Mouse (Mus musculus): ENCODE measurements around the gene Olfr1396. TPM values are rescaled to one million over a fixed set of nuclear protein-coding genes. Genes with fewer than 3 reads are reported as not detected.
"Not testable (repeated sequence)": the region's sequence is repeated elsewhere in the genome, so short reads cannot be mapped to it uniquely, and the experiment has no call there.

Olfr1396 gene
- polyA plus RNA-seq, 1 experiment from 2014 or later: not detected

DNA sequence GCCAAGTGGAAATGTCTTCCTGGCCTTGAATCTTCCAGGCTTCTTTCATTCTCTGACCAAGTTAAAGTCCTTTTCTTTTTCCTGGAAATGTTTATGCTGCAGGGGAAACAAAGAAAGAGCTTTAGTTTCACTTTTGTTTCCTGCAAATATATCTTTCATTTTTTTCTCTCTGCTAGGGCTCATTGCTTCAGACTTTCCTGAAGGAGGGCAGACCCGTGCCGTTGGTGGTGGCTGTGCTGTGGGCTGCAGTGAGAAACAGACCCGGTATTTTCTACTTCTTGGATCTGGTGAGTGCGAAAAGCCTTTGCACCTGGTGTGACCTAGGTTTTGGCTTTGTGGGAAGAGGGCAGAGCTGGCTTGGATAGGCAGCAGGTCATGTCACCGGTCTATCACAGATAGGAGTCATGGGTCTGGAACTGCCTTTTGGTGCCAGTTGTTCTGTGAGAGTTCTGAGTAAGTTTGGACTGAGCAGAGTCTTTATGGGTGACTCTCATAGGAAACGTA lies 27.8 kb downstream of the Olfr1396 start:
- Histone ChIP-seq H3K27ac (no peak overlapping the region), H3K4me3 (no peak overlapping the region), H3K4me1 (peaks cover 5% of the 10 kb centered on the region), H3K27me3 (ENCODE audit: low read depth, poor library complexity, severe bottlenecking) (no peaks in the 10 kb centered on the region), H3K9me3 (replicated peaks) (no peaks in the 10 kb centered on the region), H3K36me3 (no peaks in the 10 kb centered on the region)
- 85% methylated on average over 6 of the region's 6 CpGs for WGBS
- DNase-seq (ENCODE audit: low spot score): no peak

DNA sequence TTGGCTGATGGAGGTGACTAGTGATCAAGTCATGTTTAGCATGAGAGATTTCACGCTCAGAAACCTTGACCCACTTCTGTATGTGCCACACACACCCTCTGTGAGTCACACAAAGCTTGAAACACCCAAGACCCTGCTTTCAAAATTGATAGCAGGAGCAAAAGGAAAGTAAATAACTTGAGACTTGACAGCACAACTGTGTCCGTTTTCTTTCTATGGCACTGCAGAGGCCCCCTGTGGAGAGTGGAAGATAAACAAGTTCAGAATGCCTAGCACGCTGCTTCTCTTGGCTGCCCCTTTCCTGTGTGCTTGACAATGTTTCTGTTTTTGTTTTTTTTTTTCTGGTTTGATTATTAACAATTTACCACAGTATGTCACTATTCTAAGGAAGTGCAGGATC lies 29.8 kb downstream of the Olfr1396 start:
- 64% methylated on average over 3 of the region's 3 CpGs for WGBS

DNA sequence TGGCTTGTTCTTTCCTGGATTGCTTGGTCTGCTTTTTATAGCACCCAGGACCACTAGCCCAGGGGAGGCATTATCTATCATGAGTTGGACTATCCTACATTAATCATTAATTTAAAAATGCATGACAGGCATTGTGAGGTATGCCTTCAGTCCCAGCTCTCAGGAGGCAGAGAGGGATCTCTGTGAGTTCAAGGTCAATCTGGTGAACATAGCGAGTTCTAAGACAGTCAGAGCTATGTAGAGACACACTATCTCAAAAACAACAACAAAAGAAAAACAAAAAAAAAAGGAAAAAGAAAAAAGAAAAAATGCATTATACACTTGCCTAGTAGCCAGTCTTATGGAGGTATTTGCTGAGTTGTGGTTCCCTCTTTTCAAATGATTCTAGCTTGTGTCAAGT lies 30.3 kb downstream of the Olfr1396 start:
- 90% methylated on average over 1 of the region's 1 CpGs for WGBS
- H3K36me3 ChIP-seq: no peaks in the 10 kb centered on the region
- H3K9me3 ChIP-seq (replicated peaks): no peaks in the 10 kb centered on the region
- no peaks in the 10 kb centered on the region for H3K27me3 ChIP-seq (ENCODE audit: low read depth, poor library complexity, severe bottlenecking)
- H3K27ac ChIP-seq: no peak overlapping the region
- H3K4me3 ChIP-seq: no peak overlapping the region
- no peak for DNase-seq (ENCODE audit: low spot score)
- H3K4me1 ChIP-seq: peaks cover 5% of the 10 kb centered on the region

More for the DNA sequence above, 29.8 kb downstream of the Olfr1396 start:
- H3K4me3 ChIP-seq: no peak overlapping the region
- H3K36me3 ChIP-seq: no peaks in the 10 kb centered on the region
- no peak for DNase-seq (ENCODE audit: low spot score)
- no peaks in the 10 kb centered on the region for H3K27me3 ChIP-seq (ENCODE audit: low read depth, poor library complexity, severe bottlenecking)
- no peak overlapping the region for H3K27ac ChIP-seq
- no peaks in the 10 kb centered on the region for H3K9me3 ChIP-seq (replicated peaks)
- H3K4me1 ChIP-seq: peaks cover 5% of the 10 kb centered on the region

DNA sequence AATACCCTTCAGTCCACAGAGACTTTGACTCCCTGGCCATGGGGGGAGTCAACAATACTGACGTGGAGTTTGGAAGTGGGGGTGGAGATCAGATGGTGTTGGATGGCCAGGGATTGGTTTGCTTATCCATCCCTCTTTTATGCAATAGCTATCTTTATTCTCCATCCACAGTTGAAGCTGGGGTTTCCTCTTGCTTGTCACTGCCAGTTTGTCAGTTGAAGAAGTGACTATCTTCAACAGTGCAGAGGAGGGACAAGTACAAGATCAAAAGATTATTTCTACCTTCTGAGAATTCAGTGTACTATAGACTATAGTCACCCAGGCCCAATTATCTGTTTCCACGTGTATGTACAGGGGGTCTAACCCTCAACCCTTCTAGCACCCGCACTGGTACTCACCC lies 30.9 kb downstream of the Olfr1396 start:
- no peaks in the 10 kb centered on the region for H3K27me3 ChIP-seq (ENCODE audit: low read depth, poor library complexity, severe bottlenecking)
- H3K4me1 ChIP-seq: peaks cover 5% of the 10 kb centered on the region
- H3K36me3 ChIP-seq: no peaks in the 10 kb centered on the region
- no peak for DNase-seq (ENCODE audit: low spot score)
- H3K27ac ChIP-seq: no peak overlapping the region
- no peak overlapping the region for H3K4me3 ChIP-seq
- WGBS: 81% methylated on average over 3 of the region's 3 CpGs
- no peaks in the 10 kb centered on the region for H3K9me3 ChIP-seq (replicated peaks)

DNA sequence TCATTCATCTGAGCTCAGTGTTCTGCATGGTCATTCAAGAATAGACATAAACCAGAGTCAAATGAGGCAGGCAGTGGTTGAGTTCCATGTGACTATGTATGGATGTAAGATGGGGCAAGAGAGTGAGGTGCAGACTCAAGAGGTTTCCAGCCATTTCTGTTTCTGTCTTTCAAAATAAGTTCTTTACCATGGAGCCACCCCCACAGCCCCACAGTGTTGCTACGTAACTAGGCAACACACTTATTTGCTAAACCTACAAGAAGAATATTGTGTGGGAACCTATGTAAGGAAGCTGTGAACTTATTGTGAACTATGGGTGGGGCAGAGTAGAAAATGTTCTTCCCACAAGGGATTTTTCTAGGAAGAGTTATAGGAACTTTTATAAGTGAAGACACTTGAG lies 31.5 kb downstream of the Olfr1396 start:
- no peak for DNase-seq (ENCODE audit: low spot score)
- 93% methylated on average over 1 of the region's 1 CpGs for WGBS
- Histone ChIP-seq H3K27ac (no peak overlapping the region), H3K9me3 (replicated peaks) (no peaks in the 10 kb centered on the region), H3K4me1 (peaks cover 3% of the 10 kb centered on the region), H3K27me3 (ENCODE audit: low read depth, poor library complexity, severe bottlenecking) (no peaks in the 10 kb centered on the region), H3K4me3 (no peak overlapping the region), H3K36me3 (no peaks in the 10 kb centered on the region)

DNA sequence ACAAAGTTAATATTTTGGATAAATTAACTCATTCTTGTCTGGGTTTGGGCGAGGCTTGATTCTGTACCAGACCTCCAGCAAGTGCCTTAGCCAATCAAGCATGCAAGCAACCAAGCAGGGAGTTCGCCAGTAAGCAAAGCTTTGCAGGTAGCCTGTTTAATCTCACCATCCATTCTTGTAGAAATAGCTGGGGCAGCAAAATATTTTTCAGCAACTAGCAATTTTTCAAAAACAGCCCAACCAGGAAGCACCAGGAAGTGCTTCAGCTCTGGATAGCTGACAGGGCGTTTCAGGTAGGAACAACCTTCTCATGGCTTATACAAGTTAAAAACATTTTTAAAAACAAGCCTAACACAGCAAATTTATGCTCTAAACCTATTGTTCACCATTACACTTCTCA lies 32.8 kb downstream of the Olfr1396 start:
- Histone ChIP-seq H3K4me3 (no peak overlapping the region), H3K9me3 (replicated peaks) (no peaks in the 10 kb centered on the region), H3K36me3 (no peaks in the 10 kb centered on the region), H3K27ac (no peak overlapping the region), H3K4me1 (no peaks in the 10 kb centered on the region), H3K27me3 (ENCODE audit: low read depth, poor library complexity, severe bottlenecking) (no peaks in the 10 kb centered on the region)
- 80% methylated on average over 3 of the region's 3 CpGs for WGBS
- no peak for DNase-seq (ENCODE audit: low spot score)

DNA sequence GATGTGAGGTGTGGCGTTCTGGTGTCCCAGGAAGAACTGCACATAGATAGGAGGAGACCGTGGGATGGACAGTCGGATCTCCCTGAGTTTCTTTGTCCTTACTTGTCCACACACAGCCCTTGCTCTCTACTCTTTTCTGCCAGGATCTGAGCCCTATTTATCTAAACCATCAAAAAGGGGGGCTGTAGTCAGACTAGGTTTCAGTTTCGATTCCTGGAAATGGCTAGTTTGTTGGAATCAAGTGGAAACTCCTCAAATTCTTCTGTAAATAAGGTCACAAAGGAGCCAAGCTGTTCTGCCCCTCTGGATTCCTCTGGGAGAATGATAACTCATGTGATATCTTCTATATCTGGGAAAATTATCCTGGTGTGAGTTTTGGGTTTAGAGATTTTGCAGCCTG lies 33.3 kb downstream of the Olfr1396 start:
- no peaks in the 10 kb centered on the region for H3K9me3 ChIP-seq (replicated peaks)
- no peak overlapping the region for H3K27ac ChIP-seq
- WGBS: 75% methylated on average over 4 of the region's 4 CpGs
- no peak for DNase-seq (ENCODE audit: low spot score)
- no peaks in the 10 kb centered on the region for H3K36me3 ChIP-seq
- H3K27me3 ChIP-seq (ENCODE audit: low read depth, poor library complexity, severe bottlenecking): no peaks in the 10 kb centered on the region
- no peak overlapping the region for H3K4me3 ChIP-seq
- no peaks in the 10 kb centered on the region for H3K4me1 ChIP-seq

DNA sequence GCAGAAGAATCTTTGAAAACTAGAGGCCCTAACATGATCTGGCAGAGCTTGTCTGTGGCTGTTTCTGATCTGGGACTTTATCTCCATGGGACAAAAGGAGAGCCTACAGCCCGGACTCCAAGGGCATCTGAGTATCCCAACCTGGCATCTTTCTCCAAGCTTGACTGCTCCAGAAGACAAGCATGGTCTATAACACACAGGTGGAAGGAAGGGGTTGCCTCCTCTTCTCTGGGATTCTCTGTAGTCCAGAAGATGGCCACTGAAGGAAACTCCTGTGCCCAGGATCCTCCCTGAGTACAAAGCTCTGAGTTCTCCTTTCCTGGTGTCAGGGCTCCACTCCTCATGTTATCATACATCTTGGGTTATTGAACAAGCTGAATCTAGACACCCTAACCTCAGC lies 34.0 kb downstream of the Olfr1396 start:
- 72% methylated on average over 1 of the region's 1 CpGs for WGBS

DNA sequence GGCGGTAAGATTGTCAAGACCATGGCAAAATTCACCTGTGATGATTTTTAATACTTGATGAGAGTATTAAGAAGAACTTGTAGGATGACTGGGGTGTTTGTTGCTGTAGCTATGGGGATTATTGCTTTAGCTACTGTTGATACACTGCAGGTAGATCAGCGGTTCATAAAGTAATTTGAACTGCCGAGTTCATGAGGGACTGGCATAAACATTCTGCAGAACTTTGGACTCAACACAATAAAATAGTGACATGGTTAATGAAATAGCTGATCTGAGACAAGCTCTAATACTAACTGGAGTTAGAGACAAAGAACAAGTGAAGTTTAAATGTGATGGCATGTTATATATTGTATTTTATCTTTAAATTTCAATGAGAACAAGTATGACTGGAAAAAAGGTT lies 36.0 kb downstream of the Olfr1396 start:
- Histone ChIP-seq H3K9me3 (replicated peaks) (no peaks in the 10 kb centered on the region), H3K4me1 (no peaks in the 10 kb centered on the region), H3K4me3 (no peak overlapping the region), H3K27me3 (ENCODE audit: low read depth, poor library complexity, severe bottlenecking) (no peaks in the 10 kb centered on the region), H3K27ac (no peak overlapping the region), H3K36me3 (no peaks in the 10 kb centered on the region)
- 89% methylated on average over 3 of the region's 3 CpGs for WGBS
- DNase-seq (ENCODE audit: low spot score): no peak

More for the DNA sequence above, 34.0 kb downstream of the Olfr1396 start:
- H3K36me3 ChIP-seq: no peaks in the 10 kb centered on the region
- no peak overlapping the region for H3K27ac ChIP-seq
- no peaks in the 10 kb centered on the region for H3K9me3 ChIP-seq (replicated peaks)
- no peak for DNase-seq (ENCODE audit: low spot score)
- no peaks in the 10 kb centered on the region for H3K27me3 ChIP-seq (ENCODE audit: low read depth, poor library complexity, severe bottlenecking)
- no peaks in the 10 kb centered on the region for H3K4me1 ChIP-seq
- no peak overlapping the region for H3K4me3 ChIP-seq

DNA sequence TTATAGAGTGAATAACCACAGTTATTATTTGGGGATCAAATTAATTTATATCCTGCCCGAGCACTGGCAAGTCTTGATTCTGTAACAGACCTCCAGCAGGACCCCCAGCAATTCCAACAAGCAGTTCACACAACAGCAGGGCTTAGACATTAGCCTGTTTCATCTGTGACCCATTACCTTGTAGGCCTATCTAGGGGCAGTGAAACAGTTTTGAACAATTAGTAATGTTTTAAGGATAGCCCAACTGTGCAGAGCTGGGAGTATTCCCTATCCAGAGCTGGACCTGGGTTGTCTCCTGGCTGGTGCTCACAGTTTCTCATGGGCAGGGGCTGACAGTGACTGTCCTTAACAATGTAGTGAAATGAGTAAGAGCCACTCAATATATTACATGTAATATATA lies 37.7 kb downstream of the Olfr1396 start:
- no peak for DNase-seq (ENCODE audit: low spot score)

DNA sequence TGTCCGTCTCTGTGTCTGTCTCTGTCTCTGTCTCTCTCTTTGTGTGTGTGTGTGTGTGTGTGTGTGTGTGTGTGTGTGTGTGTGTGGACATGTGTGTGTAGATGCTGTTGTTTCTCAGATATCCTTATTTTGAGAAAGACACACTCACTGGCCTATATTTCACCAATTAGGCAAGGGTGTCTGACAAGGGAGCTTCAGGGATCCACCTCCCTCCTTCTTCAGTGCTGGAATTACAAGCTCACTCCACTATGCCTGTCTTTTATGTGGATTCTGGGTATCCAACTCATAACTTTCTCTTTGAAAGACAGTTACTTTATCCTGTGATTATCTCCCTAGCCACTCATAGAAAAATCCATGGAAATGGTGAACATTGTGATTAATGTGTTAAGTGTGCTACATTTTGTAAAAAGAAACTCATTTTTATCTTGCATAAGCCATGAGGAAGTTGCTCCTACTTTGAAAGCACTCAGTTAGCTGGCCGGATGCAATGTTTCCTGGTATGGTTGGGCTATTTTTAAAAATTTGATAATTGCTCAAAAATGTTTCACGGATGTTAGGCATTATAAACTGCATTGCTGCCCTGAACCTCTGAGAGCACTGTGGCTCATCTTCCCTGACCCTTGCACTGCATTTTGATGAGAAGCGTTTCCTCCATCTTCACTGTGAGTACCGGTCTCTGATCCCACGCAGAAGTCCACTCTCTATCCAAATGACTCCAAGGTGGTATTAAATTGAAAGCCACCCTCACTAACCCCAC lies 38.5 kb downstream of the Olfr1396 start, which contains the start of gene Ifi47:
Gene Ifi47 (plus strand): TSS at position 587 of the 757 bp plus-strand sequence.
- DNase-seq (ENCODE audit: low spot score); H3K27ac ChIP-seq; H3K4me1 ChIP-seq; H3K4me3 ChIP-seq; H3K27me3 ChIP-seq (ENCODE audit: low read depth, poor library complexity, severe bottlenecking); H3K36me3 ChIP-seq; H3K9me3 ChIP-seq (replicated peaks): not testable (repeated sequence)
- 78% methylated on average over 6 of the region's 6 CpGs for WGBS

More for the DNA sequence above, 37.7 kb downstream of the Olfr1396 start:
- Histone ChIP-seq H3K9me3 (replicated peaks) (no peaks in the 10 kb centered on the region), H3K27ac (no peak overlapping the region), H3K36me3 (no peaks in the 10 kb centered on the region), H3K27me3 (ENCODE audit: low read depth, poor library complexity, severe bottlenecking) (no peaks in the 10 kb centered on the region), H3K4me3 (no peak overlapping the region), H3K4me1 (no peaks in the 10 kb centered on the region)
- WGBS: 85% methylated on average over 1 of the region's 1 CpGs

DNA sequence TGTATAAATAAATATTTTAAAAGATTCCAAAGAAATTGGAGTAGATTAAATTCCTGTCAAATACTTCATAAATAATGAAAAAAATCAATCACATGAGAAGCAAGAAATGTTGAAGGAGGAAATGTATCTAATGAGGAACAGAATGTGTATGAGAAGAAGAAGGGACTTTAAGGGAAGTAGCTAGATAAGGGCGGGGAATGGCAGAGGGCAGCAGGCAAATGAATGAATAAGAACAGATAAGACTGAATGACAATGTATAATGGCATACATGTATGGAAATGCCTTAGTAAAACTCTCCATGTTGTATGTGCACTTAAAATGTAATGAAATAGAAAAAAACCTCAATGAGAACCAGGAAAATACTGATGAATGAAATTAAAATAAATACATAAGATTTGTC lies 46.3 kb downstream of the Olfr1396 start:
- 91% methylated on average over 1 of the region's 1 CpGs for WGBS
- no peak overlapping the region for H3K4me3 ChIP-seq
- no peaks in the 10 kb centered on the region for H3K36me3 ChIP-seq

DNA sequence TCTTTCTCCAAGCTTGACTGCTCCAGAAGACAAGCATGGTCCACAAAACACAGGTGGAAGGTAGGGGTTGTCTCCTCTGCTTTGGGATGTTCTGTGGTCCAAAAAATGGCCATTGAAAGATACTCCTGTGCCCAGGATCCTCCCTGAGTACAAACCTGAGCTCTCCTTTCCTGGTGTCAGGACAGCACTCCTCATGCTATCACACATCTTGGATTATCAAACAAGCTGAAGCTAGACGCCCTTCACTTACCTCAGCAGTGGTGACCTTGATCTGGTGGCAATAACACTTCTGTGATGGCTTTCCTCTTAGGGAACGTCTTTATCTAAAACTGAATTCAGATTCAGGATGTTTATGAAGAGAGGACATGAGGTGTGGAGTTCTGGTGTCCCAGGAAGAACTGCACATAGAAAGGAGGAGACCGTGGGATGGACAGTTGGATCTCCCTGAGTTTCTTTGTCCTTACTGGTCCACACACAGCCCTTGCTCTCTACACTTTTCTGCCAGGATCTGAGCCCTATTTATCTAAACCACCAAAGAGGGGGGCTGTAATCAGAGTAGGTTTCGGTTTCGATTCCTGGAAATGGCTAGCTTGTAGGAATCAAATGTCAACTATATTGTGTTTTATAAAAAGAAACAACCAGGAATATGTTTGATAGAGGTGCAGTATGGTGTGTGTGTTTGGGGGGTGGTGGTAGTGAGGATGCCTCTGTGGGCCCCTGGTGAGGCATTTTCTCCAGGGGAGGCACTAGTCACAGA lies 50.8 kb downstream of the Olfr1396 start, which contains the start of gene Tgtp2:
Gene Tgtp2 (minus strand): TSS at position 494 of the 757 bp plus-strand sequence.
- not testable (repeated sequence) for DNase-seq (ENCODE audit: low spot score)

More for the DNA sequence above, 46.3 kb downstream of the Olfr1396 start:
- Histone ChIP-seq H3K27me3 (ENCODE audit: low read depth, poor library complexity, severe bottlenecking) (no peaks in the 10 kb centered on the region), H3K4me1 (no peaks in the 10 kb centered on the region), H3K27ac (no peak overlapping the region), H3K9me3 (replicated peaks) (no peaks in the 10 kb centered on the region)
- no peak for DNase-seq (ENCODE audit: low spot score)

More for the DNA sequence above, 50.8 kb downstream of the Olfr1396 start, which contains the start of gene Tgtp2:
- H3K27ac ChIP-seq; H3K36me3 ChIP-seq; H3K27me3 ChIP-seq (ENCODE audit: low read depth, poor library complexity, severe bottlenecking); H3K4me1 ChIP-seq; H3K4me3 ChIP-seq; H3K9me3 ChIP-seq (replicated peaks): not testable (repeated sequence)
- WGBS: 81% methylated on average over 5 of the region's 5 CpGs
